Mouse (Mus musculus) ovary, adult 18-20 months (tissue): Measurements from ENCODE around the gene Nrap.
A peak's percentile ranks its signal among the peaks of the same experiment; 100 is the strongest.

ENCODE experiments used
- DNase-seq: peaks from one replicate; pipeline ENCODE4 v3.0.0; 2022; ENCODE audit warnings: low spot score, mixed read lengths

Gene Nrap

DNA sequence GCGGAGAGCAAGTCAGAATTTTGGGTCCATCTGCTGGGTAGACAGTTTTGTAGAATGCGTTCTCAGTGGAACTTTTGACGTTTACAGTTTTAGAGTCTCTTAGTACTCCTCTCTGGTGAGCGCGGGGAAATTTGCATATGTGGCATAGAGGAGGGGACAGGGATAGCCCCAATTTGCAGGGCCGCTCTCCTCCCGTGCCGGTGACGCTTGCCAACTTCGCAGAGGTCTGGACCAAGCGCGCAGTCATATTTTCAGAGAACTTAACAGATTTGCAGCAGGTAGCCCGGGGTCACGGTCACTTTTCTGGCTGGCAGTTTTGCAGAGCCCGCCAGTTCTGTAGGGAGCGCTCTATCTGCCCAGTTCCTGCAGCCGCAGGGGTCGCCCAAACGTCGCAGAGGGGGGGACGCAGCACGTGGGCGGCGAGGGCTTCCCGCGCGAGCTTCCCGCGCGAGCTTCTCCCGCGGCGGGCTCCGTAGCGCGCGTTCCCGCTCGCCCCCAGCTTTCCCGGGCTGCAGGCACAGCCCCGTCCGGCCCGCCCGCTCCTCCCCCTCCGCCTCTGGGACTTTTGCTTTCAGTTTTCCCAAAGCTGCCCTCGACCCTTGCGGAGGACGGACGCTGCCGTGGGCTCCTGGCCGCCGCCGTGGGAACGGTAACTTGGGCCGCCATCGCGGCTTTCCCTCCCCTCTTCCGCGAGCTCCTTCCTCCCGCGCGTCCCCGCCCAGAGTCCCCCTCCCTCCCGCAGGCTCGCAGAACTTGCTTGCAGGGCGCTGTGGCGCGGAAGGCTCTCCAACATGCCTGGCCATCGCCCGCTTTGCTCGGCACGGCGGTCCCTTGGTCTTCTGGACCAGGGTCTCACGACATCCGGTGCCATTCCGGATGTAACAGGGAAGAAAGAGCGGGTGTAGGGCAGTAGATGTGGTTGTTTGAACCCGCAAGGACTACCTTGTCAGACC lies 7.1 kb upstream of the Nrap start, which contains the start of gene Casp7:
Gene Casp7 (plus strand): TSS at position 461 of the 953 bp plus-strand sequence.
- DNase-seq = peak; percentile 49

DNA sequence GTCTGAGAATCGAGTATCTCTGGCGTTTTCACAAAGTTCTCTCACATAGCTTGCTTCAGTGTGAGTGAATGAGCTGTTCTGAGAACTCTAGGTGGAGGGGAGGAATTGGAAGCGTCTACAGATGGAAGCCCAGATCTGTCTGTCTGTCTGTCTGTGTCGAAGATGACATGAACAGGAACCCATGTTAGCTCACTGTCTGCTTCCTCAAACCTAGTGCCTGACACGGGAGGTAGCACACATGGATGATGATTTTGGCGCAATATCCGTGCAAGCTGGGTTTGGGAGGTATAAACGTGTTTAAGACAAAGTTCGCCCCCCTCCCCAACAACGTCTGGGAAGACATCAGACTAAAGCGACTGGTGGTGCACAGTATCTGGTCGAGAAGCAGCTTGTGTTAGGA lies 6.4 kb upstream of the Nrap start:
- DNase-seq = no peak

DNA sequence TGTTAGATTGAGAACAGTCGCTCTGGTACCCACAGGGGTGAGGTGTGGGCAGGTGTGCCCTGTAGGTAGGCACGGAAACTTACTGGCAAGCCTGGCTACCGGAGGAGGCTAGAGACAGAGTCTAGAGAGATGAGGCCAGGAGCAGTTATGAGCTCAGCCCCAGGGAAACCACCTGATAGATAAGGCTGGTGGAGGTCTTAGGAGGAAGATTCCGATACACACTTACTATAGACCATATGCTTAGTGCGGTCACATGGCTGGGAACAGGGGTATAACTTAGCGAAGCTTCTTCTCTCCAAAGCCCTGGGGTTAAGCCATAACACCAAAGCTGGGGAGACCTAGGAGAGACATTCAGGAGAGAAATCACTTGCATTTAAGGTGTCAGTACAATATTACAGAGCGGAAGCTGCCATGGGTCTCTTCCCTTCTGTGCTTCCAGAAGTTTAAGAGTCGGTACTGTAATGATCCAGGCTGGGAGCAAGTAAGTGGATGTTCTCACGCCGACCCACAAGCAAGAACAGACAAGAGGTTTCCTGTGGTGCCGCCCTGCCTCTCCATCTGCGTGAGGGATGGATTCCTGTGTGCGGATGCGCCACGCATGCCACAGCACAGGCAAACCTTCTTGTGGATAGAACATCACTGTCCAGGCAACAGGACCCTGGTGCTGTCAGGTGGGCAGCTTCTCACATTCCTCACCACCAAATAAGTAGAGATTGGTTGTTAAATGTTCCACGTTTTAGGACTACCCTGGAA lies 5.5 kb upstream of the Nrap start:
- no peak for DNase-seq

DNA sequence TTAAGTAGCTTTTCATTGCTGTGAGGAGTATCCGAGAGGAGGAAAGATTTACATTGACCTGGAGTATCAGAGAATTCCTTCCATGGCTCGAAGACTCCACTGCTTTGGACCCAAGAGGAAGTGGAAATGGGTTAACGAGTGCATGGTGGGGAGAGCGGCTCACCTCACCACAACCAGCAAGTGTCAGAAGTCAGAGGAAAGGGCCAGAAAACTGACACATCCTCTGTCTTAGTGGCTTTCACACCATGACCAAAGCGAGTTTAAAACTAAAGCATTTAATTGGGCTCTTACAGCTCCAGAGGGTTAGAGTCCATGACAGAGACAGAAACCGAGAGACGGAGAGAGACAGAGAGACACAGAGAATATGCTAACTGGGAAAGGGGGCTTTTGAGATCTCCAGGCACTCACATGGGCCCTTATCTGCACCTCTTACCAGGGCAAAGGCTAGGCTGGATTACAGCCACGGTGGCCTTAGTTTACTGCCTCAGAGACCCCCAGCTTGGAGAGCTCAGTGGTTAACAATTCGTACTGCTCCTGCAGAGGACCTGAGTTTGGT lies 3.6 kb upstream of the Nrap start:
- no peak for DNase-seq

DNA sequence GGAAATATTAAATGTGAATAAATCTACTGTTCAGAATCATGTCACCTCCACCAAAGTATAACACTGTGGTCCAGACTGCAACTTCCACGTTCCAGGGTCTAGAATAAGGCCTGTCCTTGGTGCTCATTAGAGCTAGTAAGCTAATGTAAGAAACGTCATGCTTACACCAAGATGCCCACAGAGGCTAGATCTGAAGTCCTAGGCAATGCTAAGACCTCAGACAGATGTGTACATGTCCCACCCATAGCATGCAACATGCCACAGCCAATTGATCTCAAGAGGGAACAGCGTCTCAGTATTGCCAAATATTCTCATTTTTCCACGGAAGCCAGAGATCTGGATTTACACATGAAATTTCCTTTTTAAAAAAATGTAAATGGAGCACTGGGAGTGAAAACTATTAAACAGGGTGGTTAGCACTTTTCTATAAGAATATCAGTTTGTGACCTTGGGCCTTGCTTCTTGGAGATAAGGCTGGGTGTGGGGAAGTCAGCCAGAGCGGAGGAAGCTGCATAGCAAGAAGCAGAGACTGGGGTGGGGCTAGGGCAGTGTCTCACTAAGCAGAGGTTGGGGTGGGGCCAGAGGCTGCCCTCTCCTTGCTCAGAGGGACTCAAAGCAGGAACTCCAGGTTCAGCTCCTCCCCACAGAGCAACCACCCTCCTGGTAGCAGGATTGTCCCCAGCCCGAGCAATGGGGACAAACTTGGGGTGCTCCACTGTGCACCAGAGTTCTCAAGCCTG lies 1.6 kb upstream of the Nrap start:
- DNase-seq = no peak

DNA sequence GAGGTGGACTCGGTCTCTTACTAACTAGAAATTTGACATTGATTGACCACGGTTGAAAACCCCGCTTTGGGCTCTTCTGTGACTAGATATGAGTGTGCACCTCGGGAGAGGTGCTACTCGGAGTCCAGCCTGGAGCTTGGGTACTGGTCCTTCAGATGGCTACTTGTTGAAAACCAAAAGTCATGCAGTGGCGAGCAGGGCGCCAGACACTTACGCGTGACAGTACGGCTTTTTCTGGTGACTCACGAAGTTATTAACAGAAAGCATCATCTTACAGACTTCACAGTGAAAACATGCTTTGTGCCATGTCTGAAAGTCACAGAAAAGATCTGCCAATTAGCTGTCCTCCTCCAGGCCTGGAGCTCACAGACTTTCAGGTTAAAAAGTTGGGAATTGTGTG lies 661 bp downstream of the Nrap start:
- no peak for DNase-seq

DNA sequence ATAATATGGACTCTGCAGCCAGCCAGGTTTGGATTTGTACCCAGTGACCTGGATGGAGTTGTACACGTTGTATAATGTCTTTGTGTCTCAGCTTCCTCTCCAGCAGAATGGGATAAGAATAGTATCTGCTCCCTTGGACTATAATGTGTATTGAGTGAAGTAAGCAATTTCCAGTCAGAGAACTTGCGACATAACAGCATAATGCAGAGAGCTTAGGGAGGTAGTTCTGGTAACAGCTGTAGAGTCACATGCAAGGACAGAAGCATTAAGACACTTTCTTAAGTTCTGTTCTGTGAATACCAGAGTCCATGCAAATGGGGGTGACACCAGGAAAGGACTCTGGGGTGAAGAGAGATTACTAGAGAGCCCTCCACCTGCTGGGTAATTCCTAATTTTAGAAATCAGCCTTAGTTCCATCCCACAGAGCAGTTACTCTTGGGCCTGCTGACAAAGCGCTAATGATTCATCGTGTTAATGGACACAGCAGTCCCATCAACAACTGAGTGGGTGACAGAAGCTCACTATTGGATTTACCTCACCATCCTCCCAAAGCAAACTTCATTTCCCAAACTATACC lies 2.0 kb downstream of the Nrap start:
- DNase-seq = no peak

DNA sequence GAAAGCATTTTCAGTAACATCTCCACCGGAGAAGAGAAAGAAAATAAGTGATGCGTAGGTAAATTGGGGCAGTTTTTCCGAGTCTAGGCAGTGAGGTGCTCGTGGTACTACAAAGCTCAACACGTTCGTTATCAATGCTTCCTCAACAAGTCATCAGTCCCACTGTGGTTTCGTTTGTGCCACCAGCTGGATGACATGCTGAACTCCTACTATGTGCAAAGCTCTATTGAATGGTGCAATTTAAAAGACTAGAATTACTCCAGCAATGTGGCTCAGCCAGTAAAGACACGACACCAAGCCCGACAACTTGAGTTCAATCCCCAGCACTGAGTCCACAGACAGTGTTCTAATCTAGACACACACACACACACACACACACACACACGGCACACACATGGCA lies 3.7 kb downstream of the Nrap start:
- no peak for DNase-seq

DNA sequence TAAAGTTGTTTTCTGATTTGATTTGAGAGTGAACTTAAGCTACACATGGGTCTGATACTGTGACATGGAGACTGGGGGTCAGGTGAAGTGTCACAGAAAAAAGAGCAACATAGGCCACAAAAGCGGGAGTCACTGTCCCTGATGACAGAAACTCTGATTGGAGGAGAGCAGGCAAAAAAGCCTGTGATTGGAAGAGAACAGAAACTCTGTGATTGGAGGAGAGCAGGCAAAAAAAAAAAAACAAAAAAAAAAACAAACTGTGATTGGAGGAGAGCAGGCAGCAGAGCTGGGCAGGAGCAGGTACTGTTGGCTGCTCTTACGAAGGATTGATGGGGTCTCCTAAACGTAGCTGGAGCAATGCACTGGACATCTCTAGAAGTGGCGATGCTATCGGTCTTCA lies 4.3 kb downstream of the Nrap start:
- DNase-seq = no peak

DNA sequence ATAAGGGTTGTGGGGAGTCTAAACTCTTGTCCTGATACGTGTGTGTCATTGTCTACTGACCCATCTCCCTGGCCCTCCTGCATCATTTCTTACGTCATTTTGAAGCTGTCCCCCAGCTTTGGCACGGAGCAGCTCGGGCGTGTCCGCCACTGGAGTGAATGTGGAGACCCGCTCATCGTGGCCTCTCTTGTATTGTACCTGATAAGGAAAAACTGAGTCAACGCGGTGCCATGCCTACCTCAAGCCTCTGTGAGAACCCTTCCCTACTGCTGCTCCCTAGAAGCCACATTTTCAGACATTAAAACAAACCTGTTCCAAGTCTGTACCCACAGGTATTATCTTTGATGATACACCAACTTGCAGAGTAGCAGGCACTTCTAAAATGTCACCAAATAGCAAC lies 8.4 kb downstream of the Nrap start:
- no peak for DNase-seq

DNA sequence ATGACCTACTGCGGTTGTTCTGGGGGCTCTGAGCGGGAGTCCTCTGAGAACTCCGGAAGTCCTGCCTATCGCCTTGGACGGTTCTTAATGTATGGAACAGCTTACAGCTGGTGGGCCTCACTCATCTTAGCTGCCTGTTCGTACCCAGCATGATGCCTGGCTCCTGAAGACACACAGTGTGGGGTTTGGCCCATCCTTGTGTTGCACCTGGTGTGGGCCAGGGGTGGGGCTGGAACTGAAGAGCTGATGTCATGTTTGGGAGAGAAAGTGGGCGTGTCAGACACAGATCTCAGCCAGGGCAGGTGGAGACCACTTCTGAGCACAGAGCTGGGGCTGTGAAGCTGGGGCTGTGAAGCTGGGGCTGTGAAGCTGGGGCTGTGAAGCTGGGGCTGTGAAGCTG lies 9.5 kb downstream of the Nrap start:
- DNase-seq = no peak

DNA sequence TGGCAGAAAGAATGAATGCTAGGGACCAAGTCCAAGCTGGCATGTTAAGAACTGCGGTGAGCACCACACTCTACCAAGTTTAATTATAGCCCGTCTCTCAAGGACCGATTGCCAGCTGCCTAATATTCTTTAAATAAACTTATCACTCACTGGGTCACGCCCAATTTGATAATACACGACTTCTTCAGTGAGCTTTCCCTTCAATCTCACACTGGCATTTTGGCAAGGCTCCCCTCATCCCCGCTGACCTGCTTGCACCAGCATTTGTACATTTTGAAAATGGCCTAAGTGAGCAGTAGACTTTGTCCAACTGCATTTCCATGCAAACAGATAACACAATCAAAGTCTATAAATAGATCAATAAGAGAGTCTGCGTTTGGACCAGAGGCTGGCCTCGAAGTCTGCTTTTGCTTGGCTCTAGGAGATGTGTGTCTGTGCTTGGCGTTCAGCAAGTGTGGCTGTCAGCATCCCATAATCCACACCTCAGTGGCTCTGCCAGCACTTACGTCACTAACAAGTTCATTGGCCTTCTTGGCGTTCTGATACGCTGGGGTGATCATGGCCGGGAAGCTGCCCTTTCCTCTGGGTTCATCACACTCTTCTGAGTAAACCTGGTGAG lies 11.2 kb downstream of the Nrap start:
- DNase-seq = no peak

DNA sequence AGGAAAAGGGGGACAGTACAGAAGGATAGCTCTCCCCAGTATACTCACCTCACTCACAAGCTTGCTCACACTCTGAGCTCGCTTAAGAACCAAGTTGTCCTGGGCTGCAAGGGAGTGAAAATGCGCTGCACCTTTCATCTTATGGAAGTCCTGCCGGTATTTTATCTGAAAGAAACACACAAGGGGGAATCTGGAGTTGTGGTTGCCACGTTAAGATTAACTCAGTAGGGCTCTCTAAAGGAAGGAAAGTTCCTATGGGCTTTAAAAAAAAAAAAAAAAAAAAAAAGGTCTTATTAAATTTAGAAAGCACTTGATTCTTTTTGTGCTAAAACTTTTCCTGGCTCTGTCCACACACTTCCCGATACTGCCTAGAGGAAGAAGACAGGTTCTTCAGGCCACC lies 11.8 kb downstream of the Nrap start:
- no peak for DNase-seq

DNA sequence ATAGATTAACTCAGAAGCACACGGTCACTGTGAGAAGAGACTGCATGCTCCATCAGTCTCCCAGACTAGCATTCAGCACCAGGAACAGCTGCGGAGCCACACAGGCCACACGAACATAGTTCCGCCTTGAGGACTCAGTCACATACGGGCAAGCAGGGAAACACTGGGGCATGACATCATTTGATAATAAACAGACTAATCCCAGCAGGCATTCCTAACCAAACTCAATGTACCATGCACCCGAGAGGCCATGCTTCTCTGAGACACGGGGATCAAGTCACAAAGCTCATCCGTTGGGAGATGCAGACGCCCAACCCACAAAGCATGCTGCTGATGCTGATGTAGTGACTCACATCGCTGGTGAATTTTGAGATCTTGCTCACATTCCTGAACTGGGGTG lies 15.8 kb downstream of the Nrap start:
- no peak for DNase-seq

DNA sequence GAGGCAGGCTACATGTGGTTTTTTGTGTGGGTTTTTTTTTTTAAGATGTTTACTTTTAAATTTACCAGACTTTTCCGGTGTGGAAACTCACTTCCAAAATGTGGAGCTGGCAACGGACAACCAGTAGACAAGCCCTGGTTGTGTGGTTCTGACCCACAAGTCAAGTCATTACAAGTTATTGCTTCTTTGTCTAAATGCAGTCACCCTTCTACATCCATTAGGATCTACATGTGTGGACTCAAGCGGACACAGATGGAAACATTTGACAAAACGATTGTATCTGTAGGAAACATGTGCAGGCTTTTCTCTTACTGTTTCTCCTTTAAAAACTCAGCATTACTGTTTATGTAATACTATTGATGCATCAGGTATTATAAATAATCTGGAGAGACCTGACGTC lies 16.6 kb downstream of the Nrap start:
- no peak for DNase-seq

DNA sequence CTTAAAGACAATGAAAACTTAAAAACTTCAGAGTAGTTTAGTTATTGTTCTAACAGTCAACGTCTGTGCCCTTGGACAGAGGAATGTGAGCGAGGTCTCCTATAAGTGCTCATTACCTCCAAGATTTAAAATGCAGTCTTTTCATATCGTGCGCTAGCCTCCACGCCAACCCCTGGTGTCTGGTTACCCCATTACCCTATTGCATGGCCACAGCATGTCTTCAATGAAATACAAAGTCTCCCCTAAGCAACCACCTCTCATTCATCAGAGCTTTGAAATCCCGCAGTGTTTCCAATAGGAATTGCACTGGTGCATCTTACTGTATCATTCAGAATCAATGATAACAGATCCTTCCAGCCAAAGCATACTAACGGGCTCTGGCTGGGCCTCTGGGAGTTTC lies 17.6 kb downstream of the Nrap start:
- DNase-seq = no peak

DNA sequence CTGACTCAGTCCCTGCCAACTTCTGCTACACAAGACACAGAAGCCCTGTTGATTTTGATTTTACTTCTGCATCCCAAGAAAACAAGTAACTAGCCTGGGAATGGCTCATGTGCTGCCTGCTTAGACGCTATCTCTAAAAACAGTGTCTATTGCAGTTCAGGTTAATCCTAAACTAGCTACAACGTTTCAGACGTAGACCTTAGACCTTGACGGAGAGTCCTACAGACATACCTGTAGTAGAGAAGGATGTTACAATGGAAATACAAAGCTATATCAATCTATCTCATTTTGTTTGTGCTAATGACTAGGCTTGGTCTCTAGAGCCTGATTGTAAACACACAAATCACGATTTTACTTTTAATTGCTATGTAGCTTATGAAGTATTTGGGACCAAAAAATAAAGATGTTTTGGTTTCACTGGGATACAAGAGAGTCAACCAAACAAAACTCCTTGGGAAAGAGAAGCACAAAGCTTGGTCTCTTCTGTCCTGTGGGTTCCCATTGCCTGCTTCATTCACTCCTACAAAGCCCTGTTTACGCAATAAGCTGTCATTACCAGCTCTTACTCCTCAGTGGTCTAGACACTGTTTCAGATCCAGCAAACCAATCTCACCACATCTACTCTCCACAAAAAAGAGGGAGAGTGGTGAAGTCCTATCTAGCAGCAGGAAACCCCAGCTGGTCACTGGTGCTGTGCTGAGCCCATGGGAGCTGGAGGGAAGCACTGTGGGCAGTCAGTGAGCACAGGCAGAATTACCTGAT lies 19.3 kb downstream of the Nrap start:
- DNase-seq = no peak

DNA sequence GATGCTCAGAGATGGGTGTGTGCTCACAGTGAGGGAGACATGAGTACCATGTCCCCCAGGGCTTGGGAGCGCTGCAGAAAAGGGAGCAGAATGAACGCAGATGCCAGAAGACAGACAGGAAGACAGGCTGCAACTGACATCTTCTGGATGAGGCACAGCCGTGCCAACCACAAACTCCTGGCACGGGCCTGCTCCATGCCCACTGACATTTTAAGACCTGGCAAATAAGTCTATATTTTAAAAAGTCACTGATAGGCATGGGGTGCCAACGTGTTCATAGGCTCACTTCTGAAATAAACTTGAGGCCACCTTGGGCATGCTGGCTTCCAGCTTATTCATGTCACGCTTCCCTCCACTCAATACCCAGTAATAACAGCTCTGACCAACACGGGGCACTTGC lies 20.9 kb downstream of the Nrap start:
- no peak for DNase-seq

DNA sequence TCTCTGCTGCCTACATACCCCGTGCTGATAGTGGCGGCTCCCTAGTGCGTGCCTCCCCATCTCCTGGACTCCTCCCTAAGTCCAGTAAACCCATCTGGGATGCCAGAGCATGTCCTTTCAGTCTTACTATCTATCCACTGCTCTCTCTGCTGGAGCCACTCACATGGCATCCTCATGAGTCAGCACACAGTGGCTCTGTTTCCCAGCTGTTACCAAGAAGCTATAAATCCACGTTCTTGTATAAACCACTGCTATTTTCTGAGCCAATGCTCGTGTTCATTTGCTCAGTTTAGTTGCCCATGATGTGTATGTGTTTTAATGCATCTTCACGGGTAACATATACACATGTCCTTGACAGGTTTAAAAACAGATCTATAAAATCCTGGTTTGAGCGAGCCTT lies 22.1 kb downstream of the Nrap start:
- no peak for DNase-seq

DNA sequence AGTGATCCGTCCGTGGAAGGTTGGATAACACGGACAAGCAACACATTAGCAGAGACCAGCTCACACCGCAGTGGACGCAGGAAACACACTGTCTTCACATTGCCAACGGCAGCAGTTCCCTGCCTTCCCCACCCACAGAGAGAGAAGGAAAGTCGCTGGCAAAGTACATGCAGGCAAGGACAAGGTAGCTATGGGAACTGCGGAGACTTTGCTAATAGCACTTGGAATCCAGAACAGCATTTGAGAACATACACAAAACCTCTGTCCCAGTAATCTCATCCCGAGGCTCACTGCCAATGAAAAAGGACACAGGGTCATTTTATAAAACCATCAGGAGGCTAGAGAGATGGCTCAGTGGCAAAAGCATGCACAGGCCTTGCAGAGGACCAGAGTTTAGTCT lies 23.2 kb downstream of the Nrap start:
- no peak for DNase-seq

DNA sequence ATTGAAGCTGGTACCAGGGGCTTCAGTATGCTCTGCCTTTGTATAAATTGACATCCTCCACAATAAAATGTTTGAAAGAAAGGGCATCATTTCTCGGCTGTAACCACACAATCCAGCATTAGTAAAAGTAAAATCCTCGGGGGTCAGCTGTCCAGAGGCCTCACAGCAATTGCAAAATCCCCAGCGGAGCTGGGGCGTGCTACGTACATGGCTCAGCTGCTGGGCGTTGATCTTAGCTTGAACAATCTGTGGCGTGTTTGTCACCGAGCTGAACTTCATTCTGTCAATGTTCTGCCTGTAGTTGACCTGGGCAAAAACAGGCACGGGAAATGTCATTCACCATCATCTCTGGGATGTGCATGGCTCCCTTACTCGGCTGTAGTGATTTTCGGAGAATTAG lies 23.7 kb downstream of the Nrap start:
- no peak for DNase-seq
